Mouse (Mus musculus) stomach, postnatal 0 days (tissue): ENCODE data around the gene Shisa6. TPM values are rescaled to one million over a fixed set of nuclear protein-coding genes. Genes with fewer than 3 reads are reported as not detected.

Source experiments
- ATAC-seq: fragments of 200-750 bp; cut with Nextera tagmentation; 2 replicates; pipeline ENCODE4 v1.8.0; 2017; ENCODE audit not compliant: low FRiP score, low TSS enrichment
- DNase-seq: peaks from one replicate; pipeline ENCODE4 v3.0.0-alpha.2; 2016; ENCODE audit warnings: low spot score
- H3K27ac ChIP-seq: fragments of 300-500 bp; sonication (generic); replicated peaks from 2 replicates; pipeline ENCODE4 v1.5.1; 2014; ENCODE audit warnings: mild to moderate bottlenecking, control low read depth
- H3K27me3 ChIP-seq: fragments of 300-500 bp; sonication (generic); 2 replicates; pipeline ENCODE4 v1.6.1; 2014; ENCODE audit warnings: low read length; ENCODE audit not compliant: control insufficient read depth, insufficient read depth
- H3K36me3 ChIP-seq: fragments of 300-500 bp; sonication (generic); 2 replicates; pipeline ENCODE4 v1.6.1; 2014; ENCODE audit warnings: low read length, mixed read lengths; ENCODE audit not compliant: control insufficient read depth, insufficient read depth
- H3K4me1 ChIP-seq: fragments of 300-500 bp; sonication (generic); replicated peaks from 2 replicates; pipeline ENCODE4 v1.6.1; 2014; ENCODE audit warnings: antibody characterized with exemption; ENCODE audit not compliant: control insufficient read depth, insufficient read depth
- H3K4me2 ChIP-seq: fragments of 300-500 bp; sonication (generic); replicated peaks from 2 replicates; pipeline ENCODE4 v1.6.1; 2014; ENCODE audit warnings: low read depth, mild to moderate bottlenecking, control low read depth, moderate library complexity
- H3K4me3 ChIP-seq: fragments of 300-500 bp; sonication (generic); 2 replicates; pipeline ENCODE4 v1.5.1; 2014; ENCODE audit warnings: low read depth, low read length, control low read depth
- H3K9ac ChIP-seq: fragments of 300-500 bp; sonication (generic); 2 replicates; pipeline ENCODE4 v1.6.1; 2014; ENCODE audit warnings: mild to moderate bottlenecking, low read length, control low read depth, mixed read lengths
- H3K9me3 ChIP-seq: fragments of 300-500 bp; sonication (generic); 2 replicates; pipeline ENCODE4 v1.6.1; 2016; ENCODE audit warnings: low read length; ENCODE audit not compliant: control insufficient read depth
- CTCF ChIP-seq: IDR thresholded peaks from 2 replicates; pipeline ENCODE4 v1.5.1; 2016; ENCODE audit warnings: antibody characterized with exemption, low read depth, mild to moderate bottlenecking, moderate library complexity
- EP300 ChIP-seq: optimal IDR thresholded peaks from 2 replicates; pipeline ENCODE3; 2016; ENCODE audit warnings: antibody characterized with exemption
- WGBS: fragments of 180-500 bp; shearing (Covaris S2); extraction: QIAGEN DNeasy Blood & Tissue Kit; methylation state at CpG from one replicate; pipeline ENCODE4 v1.1.7; 2014; 5-methylcytosine and 5-hydroxymethylcytosine counted together
- polyA plus RNA-seq: library from polyadenylated mRNA; unstranded; fragments of >200 nt; fragmentation: Nextera tagmentation; extraction: Ambion mirVana; gene quantifications from 2 replicates; pipeline ENCODE4 v1.2.1, GENCODE M21; 2015

The Shisa6 gene
- polyA plus RNA-seq, 1 experiment from 2014 or later, result 0.05 TPM

DNA sequence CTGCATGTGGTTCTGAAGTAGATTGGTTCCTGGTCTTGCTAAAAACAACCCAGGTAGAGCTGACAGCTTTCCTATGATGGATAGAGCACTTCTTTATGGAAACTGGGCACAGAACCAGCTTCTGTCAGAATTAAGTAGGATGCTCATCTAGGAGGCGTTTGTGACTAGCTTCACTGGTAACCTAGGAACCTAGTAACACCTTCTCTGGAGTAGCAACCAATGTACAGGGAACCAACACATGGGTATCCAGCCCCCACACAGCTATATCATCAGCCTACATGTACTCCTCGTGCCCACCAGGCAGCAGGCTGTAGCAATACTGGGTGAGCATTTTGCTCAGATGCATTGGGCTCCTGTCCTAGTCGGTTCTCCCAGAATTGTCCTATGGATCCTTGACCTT is 307.3 kb downstream of the Shisa6 start:
- no peaks in the 10 kb centered on the region for H3K9me3 ChIP-seq
- no peaks in the 10 kb centered on the region for H3K4me1 ChIP-seq
- ATAC-seq (no peak), DNase-seq (no peak)
- no peak overlapping the region for H3K4me2 ChIP-seq
- no peaks in the 10 kb centered on the region for H3K27me3 ChIP-seq
- no peak overlapping the region for H3K4me3 ChIP-seq
- WGBS, result 66% methylated on average over 3 of the region's 3 CpGs
- no peak overlapping the region for H3K27ac ChIP-seq
- H3K9ac ChIP-seq, result no peak overlapping the region
- no peak for TF ChIP-seq EP300
- no peak for TF ChIP-seq CTCF
- H3K36me3 ChIP-seq, result no peaks in the 10 kb centered on the region

DNA sequence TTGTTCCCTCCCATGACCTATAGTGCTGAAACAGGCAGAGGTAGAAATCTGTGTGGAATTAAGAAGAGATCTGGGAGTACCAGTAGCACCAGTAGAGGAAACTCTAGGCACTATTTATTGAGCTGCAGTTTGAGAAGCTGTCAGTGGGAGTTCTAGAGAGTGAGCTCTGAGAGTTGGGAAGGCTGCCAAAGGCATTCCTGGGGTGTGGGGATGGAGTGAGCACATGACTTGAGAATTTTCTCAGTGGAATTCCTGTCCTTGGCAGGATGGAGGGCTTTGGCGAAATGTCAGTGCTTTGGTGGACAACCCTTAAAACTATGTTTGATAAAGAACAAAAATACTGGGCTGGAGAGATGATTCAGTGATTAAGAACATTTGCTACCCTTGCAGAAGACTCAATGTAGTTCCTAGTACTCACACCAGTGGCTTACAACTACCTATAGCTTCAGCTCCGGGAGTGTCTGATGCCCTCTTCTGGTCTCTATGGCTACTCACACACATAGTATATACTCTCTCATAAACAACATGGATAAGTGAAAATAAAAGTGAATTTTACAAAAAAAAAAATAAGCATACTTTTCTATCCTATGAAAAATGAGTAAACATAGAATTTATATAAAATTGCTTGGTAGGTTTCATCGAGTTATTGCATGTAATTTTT is 337.0 kb downstream of the Shisa6 start:
- H3K27ac ChIP-seq, result no peak overlapping the region
- H3K4me1 ChIP-seq, result no peaks in the 10 kb centered on the region
- DNase-seq, result peak; percentile 40

DNA sequence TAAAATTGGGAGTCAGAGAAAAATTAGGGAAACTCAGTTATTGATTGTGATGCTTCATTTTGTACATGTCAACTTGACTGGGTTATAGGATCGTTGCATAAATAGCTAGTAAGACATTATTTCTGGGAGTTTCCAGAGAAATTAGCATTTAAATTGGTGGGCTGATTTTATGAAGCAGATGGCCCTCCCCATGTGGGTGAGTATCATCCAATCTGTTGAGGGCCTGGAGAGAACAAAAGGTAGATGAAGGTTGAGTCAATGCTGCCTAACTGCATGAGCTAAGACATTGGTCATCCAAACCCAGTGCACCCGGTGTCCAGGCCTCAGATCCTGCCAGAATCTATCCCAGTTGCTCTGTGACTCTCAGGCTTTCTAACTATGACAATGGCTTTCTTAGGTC is 337.6 kb downstream of the Shisa6 start:
- H3K4me1 ChIP-seq, result no peaks in the 10 kb centered on the region
- H3K27me3 ChIP-seq, result no peaks in the 10 kb centered on the region
- TF ChIP-seq CTCF (no peak), EP300 (no peak)
- WGBS, result 91% methylated on average over 2 of the region's 2 CpGs
- H3K9ac ChIP-seq, result no peak overlapping the region
- ATAC-seq, result no peak
- H3K4me3 ChIP-seq, result no peak overlapping the region
- no peaks in the 10 kb centered on the region for H3K36me3 ChIP-seq
- no peaks in the 10 kb centered on the region for H3K9me3 ChIP-seq
- no peak for DNase-seq
- H3K4me2 ChIP-seq, result no peak overlapping the region
- H3K27ac ChIP-seq, result no peak overlapping the region

More for the DNA sequence above, 337.0 kb downstream of the Shisa6 start:
- WGBS, result 70% methylated on average over 3 of the region's 3 CpGs
- H3K36me3 ChIP-seq, result no peaks in the 10 kb centered on the region
- ATAC-seq, result no peak
- H3K9ac ChIP-seq, result no peak overlapping the region
- H3K9me3 ChIP-seq, result no peaks in the 10 kb centered on the region
- no peaks in the 10 kb centered on the region for H3K27me3 ChIP-seq
- TF ChIP-seq CTCF (no peak), EP300 (no peak)
- no peak overlapping the region for H3K4me3 ChIP-seq
- no peak overlapping the region for H3K4me2 ChIP-seq

DNA sequence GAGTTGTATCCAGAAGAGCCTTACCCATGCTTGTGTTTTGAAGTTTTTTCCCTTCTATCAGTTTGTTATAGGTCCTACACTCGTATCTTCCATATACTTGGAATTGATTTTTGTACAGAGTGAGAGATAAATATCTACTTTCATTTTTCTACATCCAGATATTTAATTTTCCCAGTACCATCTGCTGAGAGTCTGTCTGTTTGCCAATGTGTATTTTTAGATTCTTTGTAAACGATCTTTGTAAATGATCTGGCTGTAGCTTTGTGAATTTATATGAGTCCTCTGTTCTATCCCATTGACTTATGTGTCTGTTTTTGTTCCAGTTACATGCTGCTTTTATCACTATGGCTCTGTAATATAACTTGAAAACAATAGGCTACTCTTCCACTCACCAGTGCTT is 348.0 kb downstream of the Shisa6 start:
- WGBS, result 52% methylated on average over 2 of the region's 2 CpGs
- Histone ChIP-seq H3K9ac (no peak overlapping the region), H3K4me2 (no peak overlapping the region), H3K4me1 (no peaks in the 10 kb centered on the region), H3K27ac (no peak overlapping the region), H3K4me3 (no peak overlapping the region), H3K9me3 (no peaks in the 10 kb centered on the region), H3K27me3 (no peaks in the 10 kb centered on the region), H3K36me3 (no peaks in the 10 kb centered on the region)
- no peak for TF ChIP-seq CTCF
- TF ChIP-seq EP300, result no peak
- no peak for ATAC-seq
- no peak for DNase-seq

DNA sequence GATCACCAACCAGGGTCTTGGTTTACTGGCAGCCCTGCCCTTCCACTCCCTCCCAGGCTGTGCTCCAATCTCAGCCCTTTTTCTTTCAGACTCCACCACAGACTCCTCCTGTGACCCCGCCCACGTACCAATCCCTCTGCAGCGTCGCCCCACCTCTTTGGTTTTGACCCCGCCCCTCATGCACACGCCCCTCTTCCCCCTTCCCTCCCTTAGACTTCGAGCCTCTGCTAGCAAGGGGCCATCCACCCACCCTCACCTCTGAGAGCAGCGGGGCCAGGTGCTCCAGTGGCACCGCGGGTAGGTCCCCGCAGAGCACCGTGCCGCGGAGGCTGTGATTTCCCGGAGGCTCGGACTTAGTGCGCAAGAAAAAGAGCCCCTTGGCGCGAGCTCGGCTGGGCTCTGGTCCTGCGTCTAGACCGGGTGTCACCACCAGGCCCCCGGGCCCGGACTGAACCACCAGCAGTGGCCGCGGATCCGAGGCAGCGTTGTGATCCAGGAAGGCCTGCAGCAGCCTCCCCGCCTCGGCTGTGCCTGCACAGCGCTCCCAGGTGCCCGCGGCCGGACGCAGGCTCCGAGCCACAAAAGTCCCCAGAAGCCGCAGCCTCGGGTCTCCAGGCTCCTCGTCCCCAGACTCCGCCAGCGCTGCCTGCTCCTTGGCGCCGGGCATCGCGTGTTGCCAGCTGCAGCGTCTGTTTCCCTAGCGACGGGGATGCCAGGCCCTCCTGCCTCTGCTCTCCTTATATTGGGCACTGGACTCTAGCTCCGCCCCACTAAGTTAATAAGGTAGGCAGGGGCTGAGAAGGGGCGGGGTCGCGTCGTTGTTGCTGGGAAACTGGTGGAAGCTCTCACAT is 357.7 kb downstream of the Shisa6 start, which contains the start of gene Dnah9:
TSS of gene Dnah9 (minus strand) at position 751 of the 851 bp plus-strand sequence.
- no peaks in the 10 kb centered on the region for H3K4me1 ChIP-seq
- TF ChIP-seq EP300 (no peak), CTCF (no peak)
- H3K27ac ChIP-seq, result no peak within 1 kb of the TSS
- H3K27me3 ChIP-seq, result no peaks in the 10 kb centered on the region; the same call in 1 of the 2 replicates
- H3K9me3 ChIP-seq, result no peaks in the 10 kb centered on the region
- no peaks in the 10 kb centered on the region for H3K36me3 ChIP-seq
- ATAC-seq, result peak; percentile 91
- peak within 1 kb of the TSS; percentile 40 for H3K4me3 ChIP-seq
- peak within 1 kb of the TSS; percentile 88 for H3K4me2 ChIP-seq
- WGBS, result under 1% methylated on average over 53 of the region's 53 CpGs
- DNase-seq, result peak; percentile 89
- peak within 1 kb of the TSS; percentile 23; the same call in 1 of the 2 replicates for H3K9ac ChIP-seq

DNA sequence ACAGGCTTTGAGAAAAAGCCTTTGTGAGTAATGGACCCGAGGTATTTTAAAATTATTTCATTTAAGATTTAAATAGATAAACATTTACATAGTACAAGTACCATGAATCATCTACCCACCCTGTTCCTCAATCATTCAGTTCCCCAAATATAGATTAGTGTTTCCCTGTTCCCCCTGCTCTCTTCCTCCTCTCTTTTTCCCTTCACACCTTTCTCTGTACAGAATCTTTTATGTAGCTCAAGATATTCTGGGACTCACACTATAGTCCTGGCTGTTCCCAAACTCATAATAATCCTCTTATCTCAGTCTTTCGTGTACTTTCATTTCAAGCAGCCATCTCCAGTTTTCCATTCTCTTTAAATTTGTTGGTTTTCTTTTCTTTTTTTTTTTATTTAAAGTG is 361.7 kb downstream of the Shisa6 start:
- TF ChIP-seq CTCF (no peak), EP300 (no peak)
- no peaks in the 10 kb centered on the region for H3K9me3 ChIP-seq
- WGBS, result 48% methylated on average over 2 of the region's 2 CpGs

More for the DNA sequence above, 361.7 kb downstream of the Shisa6 start:
- H3K4me1 ChIP-seq, result no peaks in the 10 kb centered on the region
- DNase-seq (no peak), ATAC-seq (no peak)
- H3K27ac ChIP-seq, result no peak overlapping the region
- H3K4me2 ChIP-seq, result no peak overlapping the region
- no peak overlapping the region for H3K9ac ChIP-seq
- H3K27me3 ChIP-seq, result no peaks in the 10 kb centered on the region; the same call in 1 of the 2 replicates
- no peaks in the 10 kb centered on the region for H3K36me3 ChIP-seq
- no peak overlapping the region for H3K4me3 ChIP-seq
